Mouse (Mus musculus) splenic B cell, adult 2 months (primary cell): Measurements from ENCODE around the gene Mvb12b.

ENCODE experiments used
- DNase-seq: peaks from one replicate; pipeline ENCODE4 v3.0.0-alpha.2; 2011; ENCODE audit warnings: low read depth, low spot score
- H3K27me3 ChIP-seq: 2 replicates; pipeline ENCODE4 v1.6.1; 2012; ENCODE audit warnings: mild to moderate bottlenecking, low read length, moderate library complexity, mixed read lengths; ENCODE audit not compliant: control insufficient read depth, poor library complexity, insufficient read depth, severe bottlenecking
- H3K36me3 ChIP-seq: 2 replicates; pipeline ENCODE4 v1.6.1; 2012; ENCODE audit warnings: mild to moderate bottlenecking, low read length, moderate library complexity, mixed read lengths; ENCODE audit not compliant: control insufficient read depth, poor library complexity, insufficient read depth, severe bottlenecking

Gene Mvb12b

DNA sequence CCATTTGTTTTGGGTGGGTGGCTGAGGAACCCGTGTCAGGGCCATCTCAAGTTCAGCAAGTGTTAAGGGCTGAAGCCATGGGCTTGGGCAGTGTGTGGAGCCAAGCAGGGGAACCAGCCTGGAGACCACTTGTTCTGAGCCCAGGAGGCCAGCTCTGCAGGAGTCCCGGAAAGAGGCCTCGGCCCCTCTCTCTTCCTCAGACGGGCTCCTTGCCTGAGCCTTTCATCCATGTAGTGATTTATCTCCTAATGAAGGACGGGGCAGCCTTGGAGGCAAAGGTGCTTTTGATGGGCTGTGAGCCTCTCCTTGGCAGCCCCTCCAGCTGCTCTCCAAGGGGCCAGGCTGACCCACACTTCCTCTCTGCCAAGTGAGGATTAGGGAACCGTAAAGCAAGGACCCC, 204.7 kb downstream of the Mvb12b start:
- no peaks in the 10 kb centered on the region for H3K36me3 ChIP-seq
- no peak for DNase-seq

DNA sequence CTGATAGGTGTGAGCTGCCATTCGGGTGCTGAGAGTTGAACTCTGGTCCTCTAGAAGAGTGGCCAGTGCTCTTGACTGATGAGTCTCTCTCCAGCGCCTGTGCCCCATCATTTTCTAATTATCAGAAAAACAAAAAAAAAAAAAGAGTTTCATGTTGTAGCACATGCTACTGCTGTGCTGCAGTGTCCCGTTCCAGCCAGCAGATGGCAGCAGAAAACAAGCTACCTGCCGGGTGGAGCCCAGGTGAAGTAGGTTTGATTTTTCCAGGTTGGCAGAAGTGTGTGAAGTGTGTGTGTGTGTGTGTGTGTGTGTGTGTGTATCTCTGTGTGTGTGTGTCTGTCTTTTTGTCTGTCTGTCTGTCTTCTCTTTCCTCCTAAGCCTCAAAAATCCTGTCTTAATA, 205.5 kb downstream of the Mvb12b start:
- DNase-seq: peak; percentile 63
- no peaks in the 10 kb centered on the region for H3K36me3 ChIP-seq
- H3K27me3 ChIP-seq: no peaks in the 10 kb centered on the region

More for the DNA sequence above, 204.7 kb downstream of the Mvb12b start:
- H3K27me3 ChIP-seq: no peaks in the 10 kb centered on the region
